Mouse (Mus musculus) neural tube, embryonic 14.5 days (tissue): ENCODE measurements around the gene Ciz1. TPM values are rescaled to one million over a fixed set of nuclear protein-coding genes. Genes with fewer than 3 reads are reported as not detected.

Experiments
- ATAC-seq: fragments of 200-750 bp; cut with Nextera tagmentation; 2 replicates; pipeline ENCODE4 v1.8.0; 2017; ENCODE audit warnings: low read depth, mild to moderate bottlenecking, moderate TSS enrichment, moderate library complexity
- H3K27ac ChIP-seq: fragments of 300-500 bp; sonication (generic); 2 replicates; pipeline ENCODE4 v1.5.1; 2014; ENCODE audit warnings: low read depth, mild to moderate bottlenecking, control low read depth, low read length, moderate library complexity, mixed read lengths
- H3K27me3 ChIP-seq: fragments of 300-500 bp; sonication (generic); 2 replicates; pipeline ENCODE4 v1.6.1; 2014; ENCODE audit warnings: low read length; ENCODE audit not compliant: control insufficient read depth, insufficient read depth
- H3K36me3 ChIP-seq: fragments of 300-500 bp; sonication (generic); 2 replicates; pipeline ENCODE4 v1.6.1; 2014; ENCODE audit warnings: low read length, mixed read lengths; ENCODE audit not compliant: control insufficient read depth, insufficient read depth
- H3K4me1 ChIP-seq: fragments of 300-500 bp; sonication (generic); 2 replicates; pipeline ENCODE4 v1.6.1; 2014; ENCODE audit warnings: low read length; ENCODE audit not compliant: control insufficient read depth, insufficient read depth
- H3K4me2 ChIP-seq: fragments of 300-500 bp; sonication (generic); 2 replicates; pipeline ENCODE4 v1.6.1; 2014; ENCODE audit warnings: mild to moderate bottlenecking, low read depth, low read length, control low read depth
- H3K4me3 ChIP-seq: fragments of 300-500 bp; sonication (generic); 2 replicates; pipeline ENCODE4 v1.5.1; 2014; ENCODE audit warnings: low read depth, low read length, control low read depth, mixed read lengths
- H3K9ac ChIP-seq: fragments of 300-500 bp; sonication (generic); replicated peaks from 2 replicates; pipeline ENCODE4 v1.6.1; 2014; ENCODE audit warnings: low read depth, mild to moderate bottlenecking, control low read depth, low read length, mixed read lengths
- H3K9me3 ChIP-seq: fragments of 300-500 bp; sonication (generic); 2 replicates; pipeline ENCODE4 v1.6.1; 2016; ENCODE audit warnings: low read length; ENCODE audit not compliant: control insufficient read depth
- WGBS: fragments of 180-500 bp; shearing (Covaris S2); extraction: QIAGEN DNeasy Blood & Tissue Kit; methylation state at CpG from one replicate; pipeline ENCODE4 v1.1.7; 2014; 5-methylcytosine and 5-hydroxymethylcytosine counted together
- polyA plus RNA-seq: library from polyadenylated mRNA; unstranded; fragments of >200 nt; fragmentation: Nextera tagmentation; extraction: Ambion mirVana; gene quantifications from 2 replicates; pipeline ENCODE4 v1.2.1, GENCODE M21; 2014

The Ciz1 gene
- polyA plus RNA-seq, 1 experiment from 2014 or later, result 47.7 TPM

- Histone ChIP-seq H3K4me3 (no peak overlapping the region), H3K27ac (no peak overlapping the region), H3K9me3 (no peaks in the 10 kb centered on the region), H3K36me3 (peaks cover 10% of the 10 kb centered on the region; the same call in 1 of the 2 replicates), H3K4me2 (no peak overlapping the region), H3K9ac (no peak overlapping the region), H3K27me3 (no peaks in the 10 kb centered on the region), H3K4me1 (peaks cover 2% of the 10 kb centered on the region; the same call in 1 of the 2 replicates)
- 70% methylated on average over 6 of the region's 6 CpGs for WGBS
- ATAC-seq, result no peak; the same call in 1 of the 2 replicates
Observed at GRCm38 (mm10) chr2:32342539-32343350, 9.4 kb upstream of the Ciz1 start.

- peaks cover 2% of the 10 kb centered on the region; the same call in 1 of the 2 replicates for H3K4me1 ChIP-seq
- no peak for ATAC-seq
- H3K4me2 ChIP-seq, result no peak overlapping the region
- H3K36me3 ChIP-seq, result peaks cover 4% of the 10 kb centered on the region; the same call in 1 of the 2 replicates
- no peak overlapping the region for H3K27ac ChIP-seq
- no peaks in the 10 kb centered on the region for H3K9me3 ChIP-seq
- H3K27me3 ChIP-seq, result no peaks in the 10 kb centered on the region
- 95% methylated on average over 2 of the region's 2 CpGs for WGBS
- H3K4me3 ChIP-seq, result no peak overlapping the region
- H3K9ac ChIP-seq, result no peak overlapping the region
Observed at GRCm38 (mm10) chr2:32343351-32343671, 8.8 kb upstream of the Ciz1 start.

- no peaks in the 10 kb centered on the region for H3K27me3 ChIP-seq
- ATAC-seq, result no peak
- H3K9me3 ChIP-seq, result no peaks in the 10 kb centered on the region
- no peak overlapping the region for H3K4me3 ChIP-seq
- peaks cover 4% of the 10 kb centered on the region; the same call in 1 of the 2 replicates for H3K36me3 ChIP-seq
- WGBS, result 68% methylated on average over 10 of the region's 10 CpGs
- H3K9ac ChIP-seq, result no peak overlapping the region
- no peak overlapping the region for H3K27ac ChIP-seq
- peaks cover 2% of the 10 kb centered on the region; the same call in 1 of the 2 replicates for H3K4me1 ChIP-seq
- H3K4me2 ChIP-seq, result no peak overlapping the region
Observed at GRCm38 (mm10) chr2:32344056-32344455, 8.1 kb upstream of the Ciz1 start.

- Histone ChIP-seq H3K9ac (no peak overlapping the region), H3K9me3 (no peaks in the 10 kb centered on the region), H3K4me3 (no peak overlapping the region), H3K27me3 (no peaks in the 10 kb centered on the region), H3K27ac (no peak overlapping the region), H3K4me2 (no peak overlapping the region), H3K4me1 (peaks cover 2% of the 10 kb centered on the region; the same call in 1 of the 2 replicates), H3K36me3 (peaks cover 4% of the 10 kb centered on the region; the same call in 1 of the 2 replicates)
- 67% methylated on average over 14 of the region's 14 CpGs for WGBS
- ATAC-seq, result no peak
Observed at GRCm38 (mm10) chr2:32344598-32345321, 7.4 kb upstream of the Ciz1 start.

- no peak overlapping the region for H3K4me3 ChIP-seq
- no peak overlapping the region for H3K9ac ChIP-seq
- no peak overlapping the region for H3K27ac ChIP-seq
- ATAC-seq, result no peak
- no peak overlapping the region for H3K4me2 ChIP-seq
- H3K4me1 ChIP-seq, result peaks cover 16% of the 10 kb centered on the region
- no peaks in the 10 kb centered on the region for H3K9me3 ChIP-seq
- peaks cover 4% of the 10 kb centered on the region; the same call in 1 of the 2 replicates for H3K36me3 ChIP-seq
- 73% methylated on average over 6 of the region's 6 CpGs for WGBS
- no peaks in the 10 kb centered on the region for H3K27me3 ChIP-seq
Observed at GRCm38 (mm10) chr2:32347019-32347418, 5.1 kb upstream of the Ciz1 start.

GRCm38 (mm10) chr2:32348311-32348710 is 3.8 kb upstream of the Ciz1 start:
- 90% methylated on average over 11 of the region's 11 CpGs for WGBS
- Histone ChIP-seq H3K9ac (no peak overlapping the region), H3K4me3 (no peak overlapping the region), H3K27ac (no peak overlapping the region), H3K9me3 (no peaks in the 10 kb centered on the region), H3K27me3 (peaks cover 2% of the 10 kb centered on the region; the same call in 1 of the 2 replicates), H3K4me1 (peaks cover 13% of the 10 kb centered on the region), H3K36me3 (peaks cover 4% of the 10 kb centered on the region; the same call in 1 of the 2 replicates), H3K4me2 (no peak overlapping the region)
- ATAC-seq, result no peak

GRCm38 (mm10) chr2:32349625-32350255 is 2.4 kb upstream of the Ciz1 start:
- WGBS, result 68% methylated on average over 8 of the region's 8 CpGs
- ATAC-seq, result no peak

GRCm38 (mm10) chr2:32350471-32351051 is 1.6 kb upstream of the Ciz1 start:
- WGBS, result 48% methylated on average over 13 of the region's 13 CpGs
- Histone ChIP-seq H3K4me3 (no peak overlapping the region), H3K27ac (no peak overlapping the region)

More at GRCm38 (mm10) chr2:32349625-32350255, 2.4 kb upstream of the Ciz1 start:
- peaks cover 13% of the 10 kb centered on the region for H3K4me1 ChIP-seq
- H3K27me3 ChIP-seq, result peaks cover 2% of the 10 kb centered on the region; the same call in 1 of the 2 replicates
- H3K9me3 ChIP-seq, result no peaks in the 10 kb centered on the region
- no peak overlapping the region for H3K4me3 ChIP-seq
- no peak overlapping the region for H3K4me2 ChIP-seq
- H3K9ac ChIP-seq, result no peak overlapping the region
- H3K27ac ChIP-seq, result no peak overlapping the region
- H3K36me3 ChIP-seq, result peaks cover 4% of the 10 kb centered on the region; the same call in 1 of the 2 replicates

More at GRCm38 (mm10) chr2:32350471-32351051, 1.6 kb upstream of the Ciz1 start:
- Histone ChIP-seq H3K27me3 (peaks cover 2% of the 10 kb centered on the region; the same call in 1 of the 2 replicates), H3K4me1 (peaks cover 13% of the 10 kb centered on the region), H3K9ac (no peak overlapping the region; the same call in 1 of the 2 replicates), H3K9me3 (no peaks in the 10 kb centered on the region), H3K36me3 (peaks cover 4% of the 10 kb centered on the region; the same call in 1 of the 2 replicates), H3K4me2 (peak overlapping the region; percentile 4; the same call in 1 of the 2 replicates)
- ATAC-seq, result no peak
